In the genomic region with DNA sequence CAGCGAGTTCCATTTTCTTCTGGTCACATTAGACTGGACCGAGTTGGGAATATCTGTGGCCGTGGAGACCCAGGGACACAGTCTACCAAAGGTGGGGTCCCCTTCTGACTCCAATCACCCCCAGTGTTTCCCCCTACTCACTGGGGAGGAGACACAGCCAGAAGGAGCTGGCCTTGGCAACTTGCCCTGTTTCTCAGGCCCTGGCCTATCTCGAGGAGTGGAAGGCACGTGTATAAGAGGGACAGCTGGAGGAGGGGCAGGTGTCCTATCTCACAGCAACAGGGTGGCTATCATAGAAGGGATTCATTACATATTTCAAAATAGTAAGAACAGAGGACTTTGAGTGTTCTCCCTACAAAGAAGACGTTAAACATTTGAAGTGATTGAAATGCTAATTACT, we compare ENCODE assay signal across 9 mouse cellular contexts. TPM values are rescaled to one million over a fixed set of nuclear protein-coding genes. Genes with fewer than 3 reads are reported as not detected.
"Had no signal": no experiment of that assay in that cellular context is flagged by ENCODE, and none has a peak within 500 bp of the region (broad histone marks: within the 10 kb centered on the region; RNA-seq: fewer than 3 reads in every experiment).

No protein-coding gene starts in this region.

- DNase-seq: kidney, adult 18-20 months; kidney, postnatal 25 days; right cerebral cortex, adult 18-20 months; right cerebral cortex, postnatal 25 days; thymus, adult 18-20 months; thymus, postnatal 14 days had no signal

RNA-seq across cellular contexts. Expression of a gene that starts 49.2 kb away (rescaled TPM):
- total RNA-seq: midbrain, postnatal 0 days had no signal
- polyA plus RNA-seq: liver, embryonic 11.5 days; neural tube, embryonic 11.5 days had no signal
